ENCODE assay signal across 10 mouse cellular contexts in genomic region chr1:170894603-170895602, GRCm38 (mm10). TPM values are rescaled to one million over a fixed set of nuclear protein-coding genes. Genes with fewer than 3 reads are reported as not detected.
DNase-seq lines count a peak whose midpoint lies in the region; ATAC-seq and TF ChIP-seq lines count a peak whose summit lies in the region.
"Had no signal": no experiment of that assay in that cellular context is flagged by ENCODE, and none has a peak within 500 bp of the region (broad histone marks: within the 10 kb centered on the region; RNA-seq: fewer than 3 reads in every experiment).

No protein-coding gene starts in this region.

- H3K9ac ChIP-seq in CH12.LX (ENCODE audit: insufficient read depth, low read depth): 0 out of 2 replicates have a peak overlapping the region, but pooled peaks have one; percentile 13
- no peak overlapping the region for H3K9ac ChIP-seq in lung, postnatal 0 days (replicated peaks; ENCODE audit: low read depth)
- no peak overlapping the region for H3K9ac ChIP-seq in kidney, embryonic 14.5 days (ENCODE audit: low read depth, low read length)
- H3K9ac ChIP-seq: limb, embryonic 15.5 days; stomach, embryonic 15.5 days had no signal

- no peak for TF ChIP-seq POLR2A in CH12.LX (IDR thresholded peaks at IDR 0.05; ENCODE audit: low read depth, low read length)

- no peak for ATAC-seq in lung, postnatal 0 days
- no peak for ATAC-seq in kidney, embryonic 14.5 days (ENCODE audit: low FRiP score, low TSS enrichment)

- peak; percentile 31 to 70; a peak in 3 of 4 replicates for TF ChIP-seq CTCF in CH12.LX (conservative IDR thresholded peaks at IDR 0.05 in 1 of 2, IDR thresholded peaks at IDR 0.05 in 1 of 2; ENCODE audit: low read depth in 2 of 2, low read length in 2 of 2)
- peak; percentile 63 for TF ChIP-seq CTCF in lung, postnatal 0 days (IDR thresholded peaks at IDR 0.05)

- H3K79me2 ChIP-seq in CH12.LX (replicated peaks; ENCODE audit: control insufficient read depth, extremely low read depth, insufficient read depth, poor library complexity, severe bottlenecking): no peaks in the 10 kb centered on the region

- WGBS in lung, postnatal 0 days: 58% methylated on average over 9 of the region's 9 CpGs
- WGBS in kidney, embryonic 14.5 days: 59% methylated on average over 9 of the region's 9 CpGs

- H3K36me3 ChIP-seq in CH12.LX (replicated peaks in 1 of 2; ENCODE audit: control insufficient read depth in 1 of 2, insufficient read depth in 1 of 2, low read length in 1 of 2): no peaks in the 10 kb centered on the region
- H3K36me3 ChIP-seq in lung, postnatal 0 days (ENCODE audit: insufficient read depth, low read length): no peaks in the 10 kb centered on the region
- H3K36me3 ChIP-seq in kidney, embryonic 14.5 days (ENCODE audit: control insufficient read depth, insufficient read depth, low read length): no peaks in the 10 kb centered on the region
- H3K36me3 ChIP-seq: limb, embryonic 15.5 days; stomach, embryonic 15.5 days had no signal

- H3K4me3 ChIP-seq in CH12.LX (replicated peaks in 1 of 3; ENCODE audit: low read depth in 2 of 3, low read length in 2 of 3, poor library complexity in 1 of 3): no peak overlapping the region
- no peak overlapping the region for H3K4me3 ChIP-seq in lung, postnatal 0 days (ENCODE audit: low read depth, low read length)
- no peak overlapping the region for H3K4me3 ChIP-seq in kidney, embryonic 14.5 days (ENCODE audit: low read length)
- H3K4me3 ChIP-seq: limb, embryonic 15.5 days; stomach, embryonic 15.5 days had no signal

- DNase-seq in kidney, adult 9 months: peak; percentile 65
- DNase-seq in kidney, postnatal 25 days: no peak
- DNase-seq in CH12.LX (ENCODE audit: extremely low read depth) (peak; percentile 68), R1 (ENCODE audit: low read depth, low spot score) (peak; percentile 77)
- DNase-seq in lung, postnatal 0 days (ENCODE audit: low spot score): peak; percentile 67
- DNase-seq in urinary bladder, postnatal 25 days (ENCODE audit: low spot score): no peak
- DNase-seq in spleen, adult 18-20 months: no peak

- peaks cover 11 to 45% of the 10 kb centered on the region in 2 experiments for H3K4me1 ChIP-seq in CH12.LX (ENCODE audit: control insufficient read depth in 1 of 2, insufficient read depth in 2 of 2)
- H3K4me1 ChIP-seq in lung, postnatal 0 days (ENCODE audit: insufficient read depth, low read depth, low read length): no peaks in the 10 kb centered on the region
- no peaks in the 10 kb centered on the region for H3K4me1 ChIP-seq in kidney, embryonic 14.5 days (ENCODE audit: control insufficient read depth, insufficient read depth, low read length)
- H3K4me1 ChIP-seq: limb, embryonic 15.5 days; stomach, embryonic 15.5 days had no signal

- no peak overlapping the region for H3K27ac ChIP-seq in CH12.LX (ENCODE audit: insufficient read depth, low read depth)
- no peak overlapping the region for H3K27ac ChIP-seq in lung, postnatal 0 days (ENCODE audit: low read length)
- H3K27ac ChIP-seq in kidney, embryonic 14.5 days (ENCODE audit: low read depth, low read length): no peak overlapping the region
- H3K27ac ChIP-seq: limb, embryonic 15.5 days; stomach, embryonic 15.5 days had no signal

- in situ Hi-C loops in CH12.LX (cut with MboI; ENCODE audit: low pct_ligation_motif_present, low pct_unique_long_range_greater_than_20kb, low sequenced_read_pairs): loop anchor here (5.0 to 10.0 kb wide), 2 partner anchors 217 to 330 kb away; partner anchors contain the start of genes Apoa2, Cfap126 and Tomm40l

- dilution Hi-C loops in CH12.LX (cut with MboI; ENCODE audit: extremely low pct_ligation_motif_present, extremely low pct_unique_long_range_greater_than_20kb, low sequenced_read_pairs): no loop called here

- TF ChIP-seq EP300 in CH12.LX (IDR thresholded peaks at IDR 0.05; ENCODE audit: low read length): no peak
- TF ChIP-seq EP300 in lung, postnatal 0 days (IDR thresholded peaks at IDR 0.05): no peak

- TF ChIP-seq RAD21 in CH12.LX (IDR thresholded peaks at IDR 0.05; ENCODE audit: low read depth, low read length): peak; percentile 82

- H3K9me3 ChIP-seq in CH12.LX (replicated peaks; ENCODE audit: low read length): no peaks in the 10 kb centered on the region
- H3K9me3 ChIP-seq in lung, postnatal 0 days (ENCODE audit: low read length): no peaks in the 10 kb centered on the region
- H3K9me3 ChIP-seq in kidney, embryonic 14.5 days (ENCODE audit: control insufficient read depth, low read length): no peaks in the 10 kb centered on the region
- H3K9me3 ChIP-seq: limb, embryonic 15.5 days; stomach, embryonic 15.5 days had no signal

- no peak overlapping the region for H3K4me2 ChIP-seq in CH12.LX (ENCODE audit: insufficient read depth, low read depth, poor library complexity, severe bottlenecking)
- no peak overlapping the region for H3K4me2 ChIP-seq in lung, postnatal 0 days (replicated peaks; ENCODE audit: low read depth, low read length)
- H3K4me2 ChIP-seq in kidney, embryonic 14.5 days (replicated peaks; ENCODE audit: low read depth, low read length): no peak overlapping the region
- H3K4me2 ChIP-seq: limb, embryonic 15.5 days; stomach, embryonic 15.5 days had no signal

- H3K27me3 ChIP-seq in CH12.LX (replicated peaks): no peaks in the 10 kb centered on the region
- H3K27me3 ChIP-seq in lung, postnatal 0 days (replicated peaks; ENCODE audit: insufficient read depth, low read length): no peaks in the 10 kb centered on the region
- 0 out of 2 replicates have a peak, but pooled peaks cover 3% of the 10 kb centered on the region for H3K27me3 ChIP-seq in kidney, embryonic 14.5 days (ENCODE audit: control insufficient read depth, insufficient read depth, low read length)
- H3K27me3 ChIP-seq: stomach, embryonic 15.5 days had no signal

TF ChIP-seq in CH12.LX, 34 proteins besides CTCF, POLR2A, EP300 and RAD21:
- no peak for TF ChIP-seq HCFC1 (IDR thresholded peaks at IDR 0.05; ENCODE audit: low read depth, low read length)
- TF ChIP-seq TCF12 (IDR thresholded peaks at IDR 0.05; ENCODE audit: low read depth, low read length): no peak
- peak; percentile 34; the same call in 1 of the 2 replicates for TF ChIP-seq MXI1 (IDR thresholded peaks at IDR 0.05; ENCODE audit: low read depth, low read length)
- TF ChIP-seq ZNF384 (IDR thresholded peaks at IDR 0.05; ENCODE audit: low read depth, low read length): peak; percentile 50; the same call in 1 of the 2 replicates
- no peak for TF ChIP-seq ZC3H11A (IDR thresholded peaks at IDR 0.05; ENCODE audit: low read depth, low read length)
- peak; percentile 44 for TF ChIP-seq SMC3 (IDR thresholded peaks at IDR 0.05; ENCODE audit: low read depth, low read length)
- no peak for TF ChIP-seq USF1 (IDR thresholded peaks at IDR 0.05; ENCODE audit: low read depth, low read length)

RNA-seq across cellular contexts. Expression of gene Dusp12, which starts 9.6 kb away (rescaled TPM):
- total RNA-seq in CH12.LX (2012; rRNA removed) (30.9 and 37.2 TPM in 2 replicates), CH12.LX (2014; rRNA removed) (41.7 and 49.4 TPM in 2 replicates)
- 30.4 and 36.5 TPM in 2 replicates for polyA plus RNA-seq in CH12.LX (2012; ENCODE audit: insufficient read length, low read depth)
- polyA plus RNA-seq in lung, postnatal 0 days (2015; fragmentation: Nextera tagmentation; extraction: Ambion mirVana): 22.5 and 23.2 TPM in 2 replicates
- 36.9 and 41.7 TPM in 2 replicates for polyA plus RNA-seq in kidney, embryonic 14.5 days (2014; fragmentation: Nextera tagmentation; extraction: Ambion mirVana)

RNA-seq across cellular contexts. Expression of gene Gm26620, which starts 10.0 kb away (rescaled TPM):
- total RNA-seq in CH12.LX (2012; rRNA removed): 4.2 and 5.7 TPM in 2 replicates
- total RNA-seq in CH12.LX (2014; rRNA removed): 0.52 and 0.99 TPM in 2 replicates
- 1.2 and 1.9 TPM in 2 replicates for polyA plus RNA-seq in CH12.LX (2012; ENCODE audit: insufficient read length, low read depth)
- polyA plus RNA-seq in lung, postnatal 0 days (2015; fragmentation: Nextera tagmentation; extraction: Ambion mirVana): 0.46 and 0.79 TPM in 2 replicates
- polyA plus RNA-seq in kidney, embryonic 14.5 days (2014; fragmentation: Nextera tagmentation; extraction: Ambion mirVana): 0.69 TPM in 1 of 2 replicates, not detected in the other

RNA-seq across cellular contexts. Expression of gene Fcrlb, which starts 17.8 kb away (rescaled TPM):
- total RNA-seq in CH12.LX (2012; rRNA removed) (not detected in 2 replicates), CH12.LX (2014; rRNA removed) (not detected in 2 replicates)
- not detected in 2 replicates for polyA plus RNA-seq in CH12.LX (2012; ENCODE audit: insufficient read length, low read depth)
- polyA plus RNA-seq in lung, postnatal 0 days (2015; fragmentation: Nextera tagmentation; extraction: Ambion mirVana): 0.26 TPM in 1 of 2 replicates, not detected in the other
- not detected in 2 replicates for polyA plus RNA-seq in kidney, embryonic 14.5 days (2014; fragmentation: Nextera tagmentation; extraction: Ambion mirVana)

RNA-seq across cellular contexts. Expression of gene Atf6, which starts 27.3 kb away (rescaled TPM):
- total RNA-seq in CH12.LX (2012; rRNA removed) (35.3 and 37.6 TPM in 2 replicates), CH12.LX (2014; rRNA removed) (33.8 and 35.9 TPM in 2 replicates)
- polyA plus RNA-seq in CH12.LX (2012; ENCODE audit: insufficient read length, low read depth): 42.7 and 47.0 TPM in 2 replicates
- polyA plus RNA-seq in lung, postnatal 0 days (2015; fragmentation: Nextera tagmentation; extraction: Ambion mirVana): 10.8 and 11.0 TPM in 2 replicates
- 6.7 and 11.6 TPM in 2 replicates for polyA plus RNA-seq in kidney, embryonic 14.5 days (2014; fragmentation: Nextera tagmentation; extraction: Ambion mirVana)

RNA-seq across cellular contexts. Expression of gene Fcrla, which starts 32.5 kb away (rescaled TPM):
- total RNA-seq in CH12.LX (2012; rRNA removed): 10.6 and 18.5 TPM in 2 replicates
- 30.6 and 34.8 TPM in 2 replicates for total RNA-seq in CH12.LX (2014; rRNA removed)
- polyA plus RNA-seq in CH12.LX (2012; ENCODE audit: insufficient read length, low read depth): 15.4 and 17.7 TPM in 2 replicates
- 0.67 and 0.76 TPM in 2 replicates for polyA plus RNA-seq in lung, postnatal 0 days (2015; fragmentation: Nextera tagmentation; extraction: Ambion mirVana)
- not detected in 2 replicates for polyA plus RNA-seq in kidney, embryonic 14.5 days (2014; fragmentation: Nextera tagmentation; extraction: Ambion mirVana)

Comparison
In these comparisons a context has a peak if more than half of its experiments do, and no peak if none do; other contexts are left out.
1. DNase-seq: peak in kidney, adult 9 months (single experiment), CH12.LX (single experiment), R1 (single experiment) and lung, postnatal 0 days (single experiment); none in kidney, postnatal 25 days (0 of 2), urinary bladder, postnatal 25 days (single experiment) and spleen, adult 18-20 months (0 of 2).